Mouse (Mus musculus) embryonic facial prominence, embryonic 14.5 days (tissue): Measurements from ENCODE around the gene Cntnap1. TPM values are rescaled to one million over a fixed set of nuclear protein-coding genes. Genes with fewer than 3 reads are reported as not detected.
A peak's percentile ranks its signal among the peaks of the same experiment; 100 is the strongest.
"Not testable (repeated sequence)": the region's sequence is repeated elsewhere in the genome, so short reads cannot be mapped to it uniquely, and the experiment has no call there.

Source experiments
- ATAC-seq: fragments of 200-750 bp; cut with Nextera tagmentation; 2 replicates; pipeline ENCODE4 v1.8.0; 2017; ENCODE audit warnings: low read depth, moderate number of reproducible peaks, moderate TSS enrichment
- DNase-seq: peaks from one replicate; pipeline ENCODE4 v3.0.0-alpha.2; 2015; ENCODE audit warnings: low spot score
- H3K27ac ChIP-seq: fragments of 300-500 bp; sonication (generic); replicated peaks from 2 replicates; pipeline ENCODE4 v1.5.1; 2014; ENCODE audit warnings: low read depth, mild to moderate bottlenecking, low read length, moderate library complexity
- H3K27me3 ChIP-seq: fragments of 300-500 bp; sonication (generic); replicated peaks from 2 replicates; pipeline ENCODE4 v1.6.1; 2014; ENCODE audit warnings: low read length; ENCODE audit not compliant: control insufficient read depth, insufficient read depth
- H3K36me3 ChIP-seq: fragments of 300-500 bp; sonication (generic); 2 replicates; pipeline ENCODE4 v1.6.1; 2014; ENCODE audit warnings: low read length, mixed read lengths; ENCODE audit not compliant: control insufficient read depth, insufficient read depth
- H3K4me1 ChIP-seq: fragments of 300-500 bp; sonication (generic); 2 replicates; pipeline ENCODE4 v1.6.1; 2014; ENCODE audit warnings: antibody characterized with exemption, low read length; ENCODE audit not compliant: control insufficient read depth, insufficient read depth
- H3K4me2 ChIP-seq: fragments of 300-500 bp; sonication (generic); 2 replicates; pipeline ENCODE4 v1.6.1; 2014; ENCODE audit warnings: low read depth, mild to moderate bottlenecking, low read length, moderate library complexity, mixed read lengths
- H3K4me3 ChIP-seq: fragments of 300-500 bp; sonication (generic); 2 replicates; pipeline ENCODE4 v1.5.1; 2014; ENCODE audit warnings: low read depth, mild to moderate bottlenecking, low read length
- H3K9ac ChIP-seq: fragments of 300-500 bp; sonication (generic); 2 replicates; pipeline ENCODE4 v1.6.1; 2014; ENCODE audit warnings: low read depth, mild to moderate bottlenecking, low read length, moderate library complexity, mixed read lengths
- H3K9me3 ChIP-seq: fragments of 300-500 bp; sonication (generic); 2 replicates; pipeline ENCODE4 v1.6.1; 2016; ENCODE audit warnings: low read length; ENCODE audit not compliant: control insufficient read depth
- WGBS: fragments of 180-500 bp; shearing (Covaris S2); extraction: QIAGEN DNeasy Blood & Tissue Kit; methylation state at CpG from one replicate; pipeline ENCODE4 v1.1.7; 2014; 5-methylcytosine and 5-hydroxymethylcytosine counted together
- polyA plus RNA-seq: library from polyadenylated mRNA; unstranded; fragments of >200 nt; fragmentation: Nextera tagmentation; extraction: Ambion mirVana; gene quantifications from 2 replicates; pipeline ENCODE4 v1.2.1, GENCODE M21; 2014

Gene Cntnap1
- polyA plus RNA-seq, 1 experiment from 2014 or later, result 1.9 TPM

GRCm38 (mm10) chr11:101155728-101156371, 14.5 kb upstream of the Cntnap1 start, which contains the start of gene Tubg2:
Tubg2 (plus strand) TSS chr11:101155907.
- WGBS, result 3% methylated on average over 22 of the region's 36 CpGs

GRCm38 (mm10) chr11:101160151-101160550, 10.2 kb upstream of the Cntnap1 start:
- not testable (repeated sequence) for DNase-seq

More at GRCm38 (mm10) chr11:101155728-101156371, 14.5 kb upstream of the Cntnap1 start, which contains the start of gene Tubg2:
- Histone ChIP-seq H3K27ac (peak within 1 kb of the TSS; percentile 66; the same call in 1 of the 2 replicates), H3K4me1 (peaks cover 4% of the 10 kb centered on the region; the same call in 1 of the 2 replicates), H3K9ac (peak within 1 kb of the TSS; percentile 62), H3K9me3 (no peaks in the 10 kb centered on the region), H3K36me3 (no peaks in the 10 kb centered on the region), H3K27me3 (no peaks in the 10 kb centered on the region), H3K4me3 (peak within 1 kb of the TSS; percentile 38), H3K4me2 (peak within 1 kb of the TSS; percentile 63)
- DNase-seq (peak; percentile 88), ATAC-seq (peak; percentile 89)

DNA sequence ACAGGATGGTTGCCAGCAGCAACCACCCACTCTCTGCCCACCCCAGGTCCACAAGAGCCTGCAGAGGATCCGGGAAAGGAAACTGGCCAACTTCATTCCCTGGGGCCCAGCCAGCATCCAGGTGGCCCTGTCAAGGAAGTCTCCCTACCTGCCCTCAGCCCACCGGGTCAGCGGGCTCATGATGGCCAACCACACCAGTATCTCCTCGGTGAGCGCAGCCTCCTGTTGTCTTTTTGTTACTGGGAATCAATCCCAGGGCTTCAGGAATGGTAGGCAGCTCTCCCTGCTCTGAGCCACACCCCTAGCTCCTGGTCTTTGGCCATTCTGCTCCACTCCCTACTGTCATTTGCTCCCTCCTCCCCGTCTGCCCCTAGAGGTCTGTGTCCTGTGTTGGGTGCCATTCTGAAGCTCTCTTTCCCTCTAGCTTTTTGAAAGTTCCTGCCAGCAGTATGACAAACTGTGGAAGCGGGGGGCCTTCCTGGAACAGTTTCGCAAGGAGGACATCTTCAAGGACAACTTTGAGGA, 9.3 kb upstream of the Cntnap1 start:
- not testable (repeated sequence) for H3K4me1 ChIP-seq, H3K27ac ChIP-seq, H3K4me2 ChIP-seq, DNase-seq, H3K4me3 ChIP-seq, H3K9ac ChIP-seq, H3K9me3 ChIP-seq, ATAC-seq
- WGBS, result 75% methylated on average over 4 of the region's 8 CpGs
- Histone ChIP-seq H3K36me3 (peaks cover 47% of the 10 kb centered on the region), H3K27me3 (peaks cover 35% of the 10 kb centered on the region)

More at GRCm38 (mm10) chr11:101160151-101160550, 10.2 kb upstream of the Cntnap1 start:
- 81% methylated on average over 8 of the region's 10 CpGs for WGBS
- ATAC-seq, H3K9ac ChIP-seq, H3K9me3 ChIP-seq, H3K4me3 ChIP-seq, H3K27ac ChIP-seq, H3K4me2 ChIP-seq: not testable (repeated sequence)
- Histone ChIP-seq H3K4me1 (peaks cover 10% of the 10 kb centered on the region; the same call in 1 of the 2 replicates), H3K36me3 (peaks cover 38% of the 10 kb centered on the region), H3K27me3 (peaks cover 26% of the 10 kb centered on the region)

DNA sequence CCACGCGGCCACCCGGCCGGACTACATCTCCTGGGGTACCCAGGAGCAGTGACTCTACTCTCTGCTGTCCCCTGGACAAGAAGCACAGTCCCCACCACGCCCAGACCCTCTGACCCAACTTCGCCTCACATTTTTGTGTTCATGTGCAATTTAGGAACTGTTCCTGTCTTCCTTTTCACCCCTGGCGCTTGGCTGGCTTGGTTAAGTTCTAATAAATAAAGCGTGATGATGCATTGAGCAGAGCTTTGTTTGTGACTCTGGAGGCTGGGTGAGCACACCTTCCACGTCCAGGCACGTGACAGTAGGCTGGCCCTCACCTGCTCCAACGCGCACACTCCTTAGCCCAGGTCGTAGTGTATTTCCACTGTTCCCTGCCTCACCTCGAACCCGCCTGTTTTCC, 8.8 kb upstream of the Cntnap1 start:
- H3K27ac ChIP-seq, result no peak overlapping the region
- no peaks in the 10 kb centered on the region for H3K9me3 ChIP-seq
- H3K36me3 ChIP-seq, result peaks cover 52% of the 10 kb centered on the region
- no peak for DNase-seq
- H3K9ac ChIP-seq, result no peak overlapping the region
- peaks cover 6% of the 10 kb centered on the region; the same call in 1 of the 2 replicates for H3K4me1 ChIP-seq
- no peak overlapping the region for H3K4me2 ChIP-seq
- no peak overlapping the region for H3K4me3 ChIP-seq
- 88% methylated on average over 15 of the region's 15 CpGs for WGBS
- H3K27me3 ChIP-seq, result peaks cover 40% of the 10 kb centered on the region
- no peak for ATAC-seq

DNA sequence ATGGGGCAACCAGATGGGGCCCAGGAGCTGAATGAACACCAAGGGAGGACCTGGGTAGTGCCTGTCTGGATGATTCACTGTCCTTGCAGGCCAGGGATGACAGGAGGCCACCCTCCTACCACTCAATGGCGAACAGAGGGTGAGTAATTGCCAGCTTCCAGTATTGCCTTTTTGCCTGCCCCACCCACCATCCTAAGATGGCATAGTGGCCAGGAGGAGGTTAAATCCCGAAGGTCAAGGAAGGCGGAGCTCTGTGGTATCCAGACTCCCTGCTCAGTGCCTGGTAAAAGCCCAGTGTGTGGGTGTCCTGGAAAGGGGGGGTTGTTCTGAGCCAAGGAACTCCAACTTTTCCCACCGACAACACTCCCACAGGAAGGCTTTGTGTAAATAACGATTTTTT, 8.0 kb upstream of the Cntnap1 start:
- Histone ChIP-seq H3K4me1 (peaks cover 6% of the 10 kb centered on the region; the same call in 1 of the 2 replicates), H3K36me3 (peaks cover 59% of the 10 kb centered on the region), H3K4me3 (no peak overlapping the region), H3K9ac (no peak overlapping the region), H3K9me3 (no peaks in the 10 kb centered on the region), H3K27ac (no peak overlapping the region), H3K4me2 (no peak overlapping the region), H3K27me3 (peaks cover 47% of the 10 kb centered on the region)
- WGBS, result 61% methylated on average over 5 of the region's 5 CpGs
- no peak for ATAC-seq
- no peak for DNase-seq

- Histone ChIP-seq H3K4me2 (no peak overlapping the region), H3K36me3 (peaks cover 64% of the 10 kb centered on the region), H3K4me3 (no peak overlapping the region), H3K27me3 (peaks cover 52% of the 10 kb centered on the region), H3K27ac (no peak overlapping the region), H3K4me1 (peaks cover 6% of the 10 kb centered on the region; the same call in 1 of the 2 replicates), H3K9me3 (no peaks in the 10 kb centered on the region), H3K9ac (no peak overlapping the region)
- ATAC-seq (no peak), DNase-seq (no peak)
- 74% methylated on average over 5 of the region's 5 CpGs for WGBS
Observed at GRCm38 (mm10) chr11:101162772-101163171, 7.6 kb upstream of the Cntnap1 start.

DNA sequence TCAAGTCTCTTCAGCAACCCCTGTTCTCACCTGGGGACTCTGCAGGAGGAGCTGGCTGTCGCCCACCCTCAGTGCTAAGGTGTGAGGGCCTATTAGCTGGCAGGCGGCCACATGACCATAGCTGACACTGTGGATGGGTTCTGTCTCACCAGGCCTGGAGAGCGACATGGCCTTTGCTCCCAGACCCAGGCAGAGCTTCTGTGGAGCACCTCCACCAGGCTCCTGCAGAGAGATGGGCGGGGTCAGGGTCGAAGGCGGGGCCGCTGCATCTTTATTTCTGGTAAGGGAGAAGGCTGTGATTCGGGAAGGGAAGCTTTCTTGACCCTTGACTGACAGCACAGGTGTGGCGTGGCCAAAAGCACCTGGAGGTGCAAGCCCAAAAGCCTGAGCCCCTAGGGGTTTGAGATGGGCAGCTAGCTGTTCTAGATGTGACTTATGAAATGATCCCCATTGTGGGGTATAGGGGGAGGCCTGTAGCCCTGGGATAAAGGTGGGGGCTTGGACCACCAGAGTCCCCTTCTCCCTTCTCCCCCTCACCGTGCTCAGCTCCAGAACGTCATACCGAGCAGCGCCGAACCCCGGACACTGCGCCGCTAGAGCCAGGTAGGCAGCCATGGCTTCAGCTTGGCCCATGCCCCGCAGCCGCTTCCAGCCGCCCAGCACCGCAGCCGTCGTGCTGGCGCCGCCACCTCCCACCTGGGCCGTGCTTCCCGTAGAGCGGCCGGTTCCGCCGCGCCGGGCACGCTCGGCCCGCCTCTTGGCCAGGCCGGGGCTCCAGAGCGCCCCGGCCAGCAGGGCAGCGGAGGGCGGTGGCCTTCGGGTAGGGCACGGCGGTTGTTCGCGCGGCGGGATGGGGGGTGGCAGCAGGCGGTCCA, 6.6 kb upstream of the Cntnap1 start:
- Histone ChIP-seq H3K27me3 (peaks cover 62% of the 10 kb centered on the region), H3K4me2 (peak overlapping the region; percentile 63), H3K4me1 (peaks cover 8% of the 10 kb centered on the region), H3K9me3 (no peaks in the 10 kb centered on the region), H3K36me3 (peaks cover 66% of the 10 kb centered on the region), H3K4me3 (peak overlapping the region; percentile 39), H3K27ac (no peak overlapping the region), H3K9ac (peak overlapping the region; percentile 55)
- WGBS, result 20% methylated on average over 42 of the region's 49 CpGs
- no peak for DNase-seq
- no peak for ATAC-seq

- peak overlapping the region; percentile 63 for H3K4me2 ChIP-seq
- ATAC-seq, result no peak
- no peak for DNase-seq
- H3K9me3 ChIP-seq, result no peaks in the 10 kb centered on the region
- H3K4me3 ChIP-seq, result peak overlapping the region; percentile 39
- 11% methylated on average over 20 of the region's 21 CpGs for WGBS
- peaks cover 66% of the 10 kb centered on the region for H3K36me3 ChIP-seq
- H3K27ac ChIP-seq, result no peak overlapping the region
- peaks cover 14% of the 10 kb centered on the region for H3K4me1 ChIP-seq
- peaks cover 68% of the 10 kb centered on the region for H3K27me3 ChIP-seq
- H3K9ac ChIP-seq, result peak overlapping the region; percentile 55
Observed at GRCm38 (mm10) chr11:101164351-101164665, 6.0 kb upstream of the Cntnap1 start.
